Mouse (Mus musculus) liver, adult 2 months (tissue): Measurements from ENCODE around the gene Fadd.

Experiments
- CTCF ChIP-seq: fragments of 200-500 bp; IDR thresholded peaks from 2 replicates; pipeline ENCODE4 v1.5.1; 2011; ENCODE audit warnings: low read depth, low read length, control low read depth
- POLR2A ChIP-seq: fragments of 200-500 bp; IDR thresholded peaks from 2 replicates; pipeline ENCODE4 v1.6.1; 2011; ENCODE audit warnings: low read length, control low read depth; ENCODE audit not compliant: insufficient read depth; ENCODE audit errors: extremely low read depth

DNA sequence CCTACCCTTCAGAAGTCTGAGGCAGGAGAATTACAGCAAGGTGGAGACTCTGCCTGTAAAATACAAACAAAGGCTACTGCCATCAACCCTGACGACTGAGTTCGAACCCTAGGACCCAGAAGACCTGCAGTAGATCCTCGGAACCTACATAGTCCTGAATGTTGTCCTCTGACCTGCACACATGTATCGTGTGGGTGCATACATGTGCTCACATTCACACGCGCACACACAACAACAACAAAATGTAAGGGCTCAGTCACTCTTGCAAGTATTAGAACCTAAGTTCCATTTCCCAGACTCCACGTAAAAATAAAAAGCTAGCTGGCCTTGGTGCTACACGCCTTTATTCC, 28.2 kb downstream of the Fadd start:
- TF ChIP-seq CTCF (no peak), POLR2A (no peak)
